Mouse (Mus musculus): Measurements from ENCODE around the gene Adgrl3.
A peak's percentile ranks its signal among the peaks of the same experiment; 100 is the strongest.

The Adgrl3 gene

DNA sequence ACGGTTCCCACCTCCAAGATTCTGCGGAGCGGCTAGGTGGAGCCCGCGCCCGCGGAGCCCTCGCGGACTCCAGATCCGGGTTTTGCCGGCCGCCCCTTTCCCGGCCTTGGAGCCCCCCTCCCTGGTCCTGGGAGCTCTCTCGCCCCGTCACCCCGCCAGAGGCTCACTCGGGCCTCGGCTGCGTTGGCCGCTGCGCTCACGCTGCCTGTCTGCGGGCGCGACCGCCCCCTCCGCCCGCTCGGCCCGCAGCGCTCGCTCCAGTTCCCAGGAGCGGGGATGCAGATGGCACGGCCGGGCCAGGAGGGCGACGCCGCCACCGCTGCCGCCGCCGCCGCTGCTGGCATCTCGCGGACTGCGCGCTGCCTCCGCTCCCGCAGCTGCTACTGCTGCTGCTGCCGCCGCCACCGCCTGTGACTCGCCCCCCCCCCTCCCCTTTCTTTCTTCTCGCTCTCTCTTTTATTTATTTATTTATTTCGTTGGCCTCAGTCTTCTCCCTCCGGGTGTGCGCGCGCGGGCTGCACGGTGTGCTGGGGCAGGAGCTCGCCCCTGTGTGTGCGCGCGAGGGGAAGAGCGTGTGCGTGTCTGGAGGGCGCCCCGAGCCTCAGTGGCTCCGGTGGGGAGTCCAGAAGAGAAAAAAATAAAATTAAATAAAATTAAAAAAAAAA is at the start of gene Adgrl3:
Adgrl3 (plus strand) TSS at position 549 of the 665 bp plus-strand sequence.
- DNase-seq (ENCODE audit: extremely low spot score, low read depth, low spot score): peak; percentile 54

DNA sequence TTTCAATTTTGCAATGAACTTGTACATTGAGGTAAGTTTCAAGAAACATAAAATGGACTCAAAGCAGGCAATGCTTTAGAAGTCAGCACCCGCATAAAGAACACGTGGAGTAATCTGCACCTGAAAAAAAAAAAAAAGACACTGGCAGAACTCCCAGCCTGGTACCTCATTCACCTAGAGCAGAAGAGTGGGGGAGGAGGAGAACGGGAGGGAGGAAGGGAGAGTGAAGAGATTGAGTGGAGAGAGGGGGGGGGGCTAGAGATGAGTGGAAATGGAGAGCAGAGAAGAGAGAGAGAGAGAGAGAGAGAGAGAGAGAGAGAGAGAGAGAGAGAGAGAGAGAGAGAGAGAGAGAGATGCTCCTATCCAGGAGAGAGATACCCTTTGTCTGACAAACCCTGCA is 772 bp upstream of the Adgrl3 start:
- no peak for DNase-seq (ENCODE audit: extremely low spot score, low read depth, low spot score)

DNA sequence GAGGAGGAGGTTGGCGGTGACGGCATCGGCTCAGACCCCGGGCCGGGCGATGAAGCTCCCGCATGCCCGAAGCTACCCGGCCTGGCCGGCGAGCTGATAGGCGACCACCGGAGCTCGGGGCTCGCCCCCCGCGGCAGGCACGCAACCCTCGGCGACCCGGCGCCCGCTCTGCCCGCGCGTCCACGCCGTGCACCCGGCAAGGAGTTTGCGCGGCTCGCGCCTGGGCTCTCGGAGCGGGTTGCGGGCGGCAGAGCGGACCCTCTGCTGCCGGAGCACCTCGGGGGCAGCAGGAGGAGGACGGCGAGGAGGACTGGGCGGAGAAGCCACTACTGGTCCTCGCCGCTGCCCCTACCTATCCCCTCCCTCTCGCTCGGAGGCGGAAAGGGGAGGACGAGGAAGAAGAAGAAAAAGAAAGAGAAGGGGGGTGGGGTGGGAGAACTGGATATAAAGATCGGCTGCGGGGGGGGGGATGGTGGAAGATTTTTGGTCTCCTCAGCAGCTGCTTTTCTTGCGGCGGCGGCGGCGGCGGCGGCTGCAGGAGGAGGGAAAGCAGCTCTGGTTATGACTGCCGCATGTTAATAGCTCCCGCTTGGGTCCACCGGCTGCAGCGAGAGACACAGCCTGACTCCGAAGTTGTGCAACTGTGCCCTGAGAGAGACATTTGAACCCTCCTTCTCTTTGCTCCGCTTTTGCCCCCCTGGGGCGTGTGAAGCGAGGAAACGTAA is 505 bp downstream of the Adgrl3 start:
- no peak for DNase-seq (ENCODE audit: extremely low spot score, low read depth, low spot score)

DNA sequence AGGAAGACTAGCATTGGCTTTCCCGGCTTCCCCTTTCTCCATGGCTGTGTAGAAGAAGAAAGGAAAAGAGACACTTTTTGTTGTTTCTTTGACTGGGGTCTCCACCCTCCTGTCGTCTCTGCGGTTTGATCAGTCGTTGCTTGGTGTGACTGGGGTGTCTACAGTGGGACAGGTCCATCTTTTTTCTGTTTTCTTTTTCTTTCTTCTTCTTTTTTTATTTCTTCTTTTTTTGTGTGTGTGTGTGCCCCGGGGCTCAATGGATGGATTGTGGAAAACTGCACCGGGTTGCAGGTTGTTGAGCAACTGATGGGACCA is 1.0 kb downstream of the Adgrl3 start:
- DNase-seq (ENCODE audit: extremely low spot score, low read depth, low spot score): no peak

DNA sequence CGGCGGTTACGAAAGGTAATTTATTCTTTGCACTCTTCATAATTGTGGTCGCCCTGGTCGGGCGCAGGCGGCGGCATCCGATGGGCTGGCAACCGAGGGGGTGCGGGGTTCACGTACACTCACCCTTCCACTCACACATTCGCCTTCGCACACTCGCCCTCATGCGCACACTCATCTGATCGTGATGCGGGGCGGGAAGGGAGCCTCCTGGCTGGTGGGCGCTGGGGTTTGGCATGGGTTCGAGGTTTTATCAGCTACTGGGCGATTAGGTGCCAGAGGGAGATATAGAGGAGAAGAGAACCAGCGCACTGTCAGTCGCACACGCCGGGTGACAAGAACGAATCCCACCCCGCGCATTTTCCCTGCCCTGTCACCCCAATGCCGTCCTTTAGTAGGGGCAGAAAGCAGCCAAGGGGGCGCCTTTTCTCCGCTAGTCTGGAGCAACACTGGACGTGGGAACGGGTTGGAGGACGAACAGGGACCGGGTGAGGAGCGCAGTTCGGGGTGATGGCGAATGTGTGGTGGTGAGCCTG is 1.5 kb downstream of the Adgrl3 start:
- DNase-seq (ENCODE audit: extremely low spot score, low read depth, low spot score): no peak

DNA sequence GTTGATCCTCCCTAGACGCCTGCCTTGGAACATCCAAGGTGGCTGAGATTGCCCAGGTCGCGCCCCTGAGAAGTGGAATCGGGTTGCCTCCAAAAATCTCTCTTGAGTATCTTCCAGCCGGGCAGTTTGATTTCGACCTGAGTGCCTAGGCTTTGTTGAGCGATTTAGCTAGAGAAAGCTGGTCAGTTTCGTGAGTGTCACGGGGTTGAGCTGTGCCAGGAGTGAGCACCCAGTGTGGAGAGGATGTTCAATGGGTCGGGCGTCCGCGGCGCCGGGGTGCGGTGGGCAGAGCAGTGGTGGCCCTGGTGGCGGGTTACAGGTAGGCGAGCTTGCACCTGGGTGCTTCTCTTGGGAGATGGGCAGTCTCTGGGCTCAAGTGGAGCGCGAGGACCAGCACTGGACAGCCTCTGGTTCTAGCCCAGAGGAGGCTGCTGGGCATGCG is 1.9 kb downstream of the Adgrl3 start:
- DNase-seq (ENCODE audit: extremely low spot score, low read depth, low spot score): no peak

DNA sequence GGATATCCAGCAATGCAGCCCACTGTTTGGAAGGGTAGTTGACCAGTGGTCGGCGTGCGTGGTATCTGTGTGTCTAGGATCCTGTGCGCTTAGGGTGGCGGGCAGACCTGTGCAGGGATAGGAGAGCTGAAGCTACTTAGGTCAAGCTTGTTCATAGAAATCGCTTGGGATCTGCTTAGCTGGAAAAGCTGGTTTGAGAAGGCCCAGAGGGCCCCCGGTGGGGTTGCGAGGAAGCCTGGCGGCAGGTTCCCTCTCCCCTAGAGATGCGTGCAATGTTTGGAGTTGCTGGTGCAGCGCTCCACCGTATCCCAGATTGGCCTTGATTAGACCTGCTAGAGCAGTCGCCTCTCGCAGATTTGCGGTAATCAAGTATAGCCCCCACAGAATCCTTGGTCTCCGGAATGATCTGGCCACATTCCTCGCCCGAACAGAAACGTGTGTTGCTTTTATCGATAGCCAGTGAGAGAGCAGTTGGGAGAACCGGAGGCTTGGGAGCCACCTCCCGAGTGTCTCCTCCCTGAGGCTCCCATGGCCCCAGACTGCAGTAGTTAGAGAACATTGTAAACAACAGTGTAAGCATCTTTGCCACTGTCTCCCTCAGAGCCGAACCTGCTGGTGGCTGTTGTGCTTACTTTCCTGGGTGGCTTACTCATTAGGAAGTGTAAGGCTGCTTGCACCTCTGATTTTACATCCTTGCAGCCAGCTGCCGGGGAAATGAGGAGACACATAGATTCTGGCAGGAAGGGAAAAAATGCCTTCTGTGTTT is 2.6 kb downstream of the Adgrl3 start:
- DNase-seq (ENCODE audit: extremely low spot score, low read depth, low spot score): no peak

DNA sequence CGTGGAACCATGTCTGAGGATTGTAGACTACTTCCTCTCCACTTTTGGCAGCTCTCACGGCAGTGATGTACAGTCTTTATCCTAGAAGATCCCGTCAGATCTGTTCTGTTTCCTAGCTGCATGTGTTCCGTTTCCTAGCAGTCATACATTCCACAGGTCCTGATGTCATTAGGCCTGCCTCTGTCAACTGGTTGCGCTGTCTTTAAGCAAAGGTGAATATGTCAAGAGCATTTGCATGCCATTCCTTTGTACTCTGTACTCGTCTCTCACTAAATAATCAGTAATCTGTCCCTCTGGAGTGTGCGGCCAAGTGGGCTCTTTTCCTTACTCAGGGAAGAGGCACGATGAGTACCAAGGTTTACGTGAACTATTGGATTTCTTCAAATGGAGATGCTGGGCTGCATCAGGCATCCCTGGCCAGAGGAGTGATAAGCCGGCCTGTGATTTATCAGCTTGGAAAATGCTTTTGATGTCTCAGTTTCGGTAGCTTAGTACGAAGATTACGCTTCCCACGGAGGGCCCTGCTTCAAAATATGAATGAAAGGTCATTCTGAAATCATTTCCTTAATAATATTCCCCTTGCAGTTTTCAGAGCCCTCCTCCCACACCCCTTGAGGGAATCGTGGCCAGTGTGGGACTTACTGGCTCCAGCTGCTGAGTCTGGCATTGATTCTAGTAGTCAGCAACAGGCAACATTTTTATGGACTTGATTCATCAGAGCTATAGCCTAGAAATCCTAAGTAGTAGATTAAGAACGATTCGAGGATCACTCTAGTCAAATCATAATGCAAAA is 4.2 kb downstream of the Adgrl3 start:
- DNase-seq (ENCODE audit: extremely low spot score, low read depth, low spot score): no peak

DNA sequence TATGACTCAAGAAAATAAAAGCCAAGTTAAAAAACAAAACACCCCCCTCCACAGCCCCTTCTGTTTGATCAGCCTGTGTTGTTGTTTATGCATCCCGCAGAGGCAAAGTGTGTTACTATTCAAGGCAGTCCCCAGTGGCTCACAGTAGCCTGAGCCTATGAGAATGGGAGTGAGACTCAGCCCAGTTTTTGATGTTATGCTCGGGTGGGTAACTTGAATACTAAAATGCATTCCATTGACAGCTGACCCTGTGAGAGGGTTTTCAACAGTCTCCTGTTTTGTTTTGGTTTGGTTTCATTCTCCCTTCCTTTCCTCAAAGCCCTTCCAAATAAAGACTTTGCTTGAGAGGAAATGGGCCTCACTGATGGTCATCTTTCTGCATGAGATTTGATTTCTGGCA is 8.9 kb downstream of the Adgrl3 start:
- DNase-seq (ENCODE audit: extremely low spot score, low read depth, low spot score): no peak

DNA sequence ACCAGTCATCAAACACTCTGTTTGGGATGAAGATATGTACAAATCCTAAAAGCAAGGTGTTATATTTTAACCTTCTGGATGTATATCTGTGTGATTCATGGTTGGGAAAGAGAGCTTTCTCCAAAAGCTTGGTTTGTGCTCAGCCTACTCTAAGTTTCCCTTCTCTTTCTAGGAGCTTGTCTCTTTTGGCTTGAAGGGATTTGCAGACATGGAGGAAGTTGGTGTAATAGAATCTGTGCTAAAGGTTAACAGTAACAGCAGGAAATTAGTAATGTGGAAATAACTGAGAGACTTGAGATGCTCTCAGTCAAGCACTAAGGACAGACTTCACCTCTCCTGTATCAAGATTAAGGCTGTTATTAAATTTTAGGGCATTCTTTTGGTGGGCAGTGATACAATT is 17.2 kb downstream of the Adgrl3 start:
- DNase-seq (ENCODE audit: extremely low spot score, low read depth, low spot score): no peak

DNA sequence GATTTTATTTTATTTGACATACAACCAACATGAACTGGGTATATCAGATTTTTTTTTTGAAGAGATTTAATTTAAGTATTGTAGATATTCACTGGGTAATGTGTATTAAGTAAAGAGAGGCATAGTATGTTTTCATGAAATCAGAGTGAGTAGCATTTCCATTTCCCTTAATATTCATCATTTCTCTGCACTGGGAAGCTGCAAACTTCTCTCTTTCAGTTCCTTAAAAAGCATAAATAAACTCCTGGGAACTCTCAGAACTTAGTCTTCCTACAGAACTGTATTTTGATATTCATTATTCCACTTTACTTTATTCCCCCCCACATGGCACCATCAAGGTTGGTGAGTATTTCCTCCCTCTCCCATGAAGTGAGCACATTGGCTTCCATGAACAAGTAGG is 23.9 kb downstream of the Adgrl3 start:
- DNase-seq (ENCODE audit: extremely low spot score, low read depth, low spot score): no peak

DNA sequence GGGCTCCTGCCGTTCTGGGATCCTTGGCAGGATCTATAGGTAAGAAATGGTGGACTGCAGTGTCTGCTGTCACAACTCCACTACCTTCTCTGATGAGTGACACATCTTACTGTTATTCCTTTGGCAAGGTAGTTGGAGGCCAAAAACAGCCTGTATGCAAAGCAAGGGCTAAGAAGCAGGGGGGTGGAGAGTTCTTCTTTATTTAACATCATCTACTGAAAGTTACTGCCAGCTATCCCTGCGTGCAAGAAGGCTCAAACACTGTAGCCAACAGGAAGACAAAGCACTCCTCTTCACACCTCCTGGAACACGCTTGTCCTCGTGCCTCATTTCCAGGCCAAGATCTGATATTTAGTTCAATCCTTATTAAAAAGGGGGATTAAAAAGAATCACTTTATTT is 26.2 kb downstream of the Adgrl3 start:
- DNase-seq (ENCODE audit: extremely low spot score, low read depth, low spot score): no peak

DNA sequence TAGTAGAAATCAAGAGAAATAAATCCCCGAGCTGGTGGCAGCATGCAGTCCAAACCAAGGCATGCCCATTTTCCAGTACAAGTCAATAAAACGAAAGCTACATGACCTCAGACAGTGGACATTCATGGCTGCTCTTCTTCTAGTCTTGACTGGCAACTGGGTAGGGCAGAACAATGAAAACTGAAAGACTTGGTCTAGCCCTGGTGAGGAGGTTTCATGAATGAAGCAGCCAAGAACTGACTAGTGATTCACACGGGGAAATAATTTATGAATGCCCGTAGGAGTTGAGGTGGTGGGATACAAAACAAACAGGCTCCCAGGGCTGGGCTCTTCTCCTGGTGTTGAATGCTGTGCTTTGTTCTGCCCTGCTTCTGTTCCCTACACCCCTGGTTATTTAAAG is 34.7 kb downstream of the Adgrl3 start:
- DNase-seq (ENCODE audit: extremely low spot score, low read depth, low spot score): no peak

DNA sequence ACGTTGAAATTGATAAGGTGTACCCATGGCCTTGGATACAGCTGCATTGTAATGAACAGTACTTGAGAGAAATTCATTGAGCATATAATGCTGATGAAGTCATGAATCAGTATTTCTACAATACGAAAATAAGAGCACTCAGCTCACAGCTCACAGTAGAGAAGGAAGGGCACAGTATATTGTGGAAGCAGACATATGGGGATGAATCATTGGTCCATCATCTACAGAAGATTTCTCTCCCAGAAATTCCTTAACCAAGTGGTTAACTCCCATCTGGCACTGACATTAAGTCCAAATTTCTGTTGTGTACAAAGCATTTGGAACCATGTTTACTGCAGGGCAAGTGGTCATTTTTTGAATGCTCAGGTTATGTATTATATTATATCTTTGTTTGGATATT is 35.3 kb downstream of the Adgrl3 start:
- no peak for DNase-seq (ENCODE audit: extremely low spot score, low read depth, low spot score)

DNA sequence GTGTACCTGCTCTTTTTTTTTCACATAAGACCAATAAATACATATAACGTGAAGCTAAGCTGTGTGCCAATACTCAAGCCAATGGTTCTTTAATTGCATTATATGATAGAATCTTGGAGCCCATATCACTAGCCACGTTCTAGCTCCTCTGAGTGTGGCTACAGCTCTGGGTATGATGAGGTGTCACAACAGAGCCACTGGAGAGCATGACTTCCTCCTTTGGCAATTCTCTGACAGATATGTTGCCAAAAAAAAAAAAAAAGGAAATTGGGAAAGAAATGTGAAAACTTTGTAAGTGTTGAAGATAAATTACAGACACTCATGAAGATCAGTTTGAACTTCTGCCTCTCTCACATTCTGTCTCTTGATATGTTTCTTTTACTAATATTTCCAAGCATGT is 38.2 kb downstream of the Adgrl3 start:
- DNase-seq (ENCODE audit: extremely low spot score, low read depth, low spot score): no peak

DNA sequence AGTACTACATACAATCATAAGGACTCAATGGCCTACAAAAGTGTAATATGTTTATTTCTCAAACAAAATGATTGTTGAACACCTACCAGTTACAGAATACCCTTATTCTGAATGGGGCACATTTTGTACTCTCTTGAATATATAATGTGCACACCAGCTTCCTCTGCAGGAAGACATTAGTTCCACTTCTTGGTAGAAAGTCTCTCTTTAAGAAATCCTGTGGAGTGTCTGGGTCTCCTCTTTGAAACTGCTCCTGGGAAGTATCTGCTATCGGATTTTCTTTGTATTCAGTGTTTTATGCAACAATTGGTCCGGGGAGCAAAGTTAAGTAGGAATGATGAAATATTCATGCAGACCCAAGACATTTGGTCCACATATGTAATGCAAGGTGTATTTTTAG is 41.0 kb downstream of the Adgrl3 start:
- DNase-seq (ENCODE audit: extremely low spot score, low read depth, low spot score): no peak

DNA sequence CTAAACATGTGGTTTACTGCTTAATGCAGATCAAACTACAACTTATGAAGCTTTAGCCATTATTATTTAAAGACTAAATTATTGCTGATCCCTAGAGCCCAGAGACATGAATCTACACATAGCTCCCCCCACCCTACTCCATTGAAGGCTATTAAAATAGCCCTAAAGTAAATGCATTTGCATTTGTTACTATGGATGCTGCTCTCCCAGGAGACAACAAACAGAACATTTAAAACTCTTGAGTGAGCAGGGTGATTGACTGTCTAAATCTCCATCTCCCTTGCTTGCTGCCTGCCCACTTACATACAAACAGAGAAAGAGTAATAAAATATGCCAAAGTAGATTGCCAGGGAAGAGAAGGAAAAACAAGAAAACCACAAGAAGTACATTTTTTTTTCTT is 41.4 kb downstream of the Adgrl3 start:
- DNase-seq (ENCODE audit: extremely low spot score, low read depth, low spot score): no peak

DNA sequence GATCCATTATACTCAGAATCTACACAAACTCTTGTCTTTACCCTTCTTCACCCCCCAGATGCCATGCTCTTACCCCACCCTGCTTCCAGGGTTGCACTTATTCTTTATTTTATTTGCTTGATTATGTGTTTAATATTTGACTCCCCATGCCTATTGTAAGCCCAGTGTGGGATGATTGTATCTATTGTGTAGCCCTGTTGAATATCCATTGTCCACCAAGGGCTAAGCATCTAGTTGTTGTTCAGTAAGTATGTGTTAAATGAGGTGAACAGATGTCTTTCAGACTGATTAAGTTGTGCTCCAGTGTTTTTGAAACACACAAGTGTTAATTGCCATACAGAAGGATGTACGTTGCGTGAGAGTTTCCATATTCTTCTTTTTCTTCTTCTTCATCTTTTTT is 44.1 kb downstream of the Adgrl3 start:
- DNase-seq (ENCODE audit: extremely low spot score, low read depth, low spot score): no peak

DNA sequence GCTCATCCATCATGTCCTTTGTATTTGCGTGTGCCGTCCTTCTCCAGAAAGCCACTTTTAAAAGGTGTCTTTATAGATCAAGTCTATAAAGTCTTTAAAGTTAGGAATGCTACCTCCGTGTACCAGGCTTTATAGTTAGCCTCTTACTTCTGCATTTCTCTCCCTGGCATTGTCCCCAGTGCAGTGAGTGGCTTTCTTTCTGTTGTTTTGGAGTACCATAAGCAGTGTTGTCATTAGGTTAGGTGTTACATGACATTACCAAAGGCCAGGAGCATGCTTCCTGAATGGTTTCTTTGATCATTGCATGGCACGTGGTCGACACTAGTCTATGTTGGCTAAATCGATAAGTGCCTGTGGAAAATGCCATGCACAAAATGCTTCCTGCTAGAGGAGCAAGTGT is 48.2 kb downstream of the Adgrl3 start:
- DNase-seq (ENCODE audit: extremely low spot score, low read depth, low spot score): no peak

DNA sequence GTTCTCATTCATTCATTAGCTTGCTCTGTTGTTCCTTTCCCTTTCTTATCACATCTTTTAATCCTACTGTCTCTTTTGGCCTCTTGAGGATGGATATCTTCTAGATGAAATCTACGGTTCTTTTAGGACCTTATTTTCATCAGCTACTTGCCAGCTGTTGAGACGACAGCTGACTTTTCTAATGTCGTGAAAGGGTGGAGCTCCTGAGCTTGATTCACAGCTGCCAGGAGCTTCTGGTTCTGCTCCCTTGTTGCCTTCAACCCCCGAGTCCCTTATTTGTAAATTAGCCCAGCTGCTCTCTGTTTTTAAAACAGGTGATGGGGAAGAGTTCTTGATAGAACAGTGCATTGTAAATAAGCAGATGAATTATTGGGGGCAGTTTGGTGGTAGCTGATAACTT is 48.9 kb downstream of the Adgrl3 start:
- DNase-seq (ENCODE audit: extremely low spot score, low read depth, low spot score): no peak

DNA sequence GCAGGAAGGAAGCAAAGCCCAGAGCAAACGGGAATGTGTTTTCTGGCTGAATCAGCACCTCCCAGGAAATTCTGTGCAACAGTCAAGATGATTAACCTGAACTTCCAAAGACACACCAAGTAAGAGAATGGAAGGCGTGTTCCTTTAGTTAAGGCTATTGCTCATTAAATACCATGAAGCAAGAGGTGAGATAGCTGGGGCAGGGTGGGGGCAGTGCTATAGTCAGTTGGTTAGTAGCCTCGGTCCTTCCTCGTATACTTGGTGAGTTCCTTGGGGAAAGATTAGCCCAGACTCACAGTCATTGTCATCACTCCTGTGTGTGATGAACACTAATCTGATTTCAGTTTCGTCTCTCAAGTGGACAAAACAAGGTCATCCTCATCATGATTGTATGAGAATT is 53.0 kb downstream of the Adgrl3 start:
- DNase-seq (ENCODE audit: extremely low spot score, low read depth, low spot score): no peak

Data from hindlimb bud, embryonic 11.5 days (tissue).